Mouse (Mus musculus): ENCODE results near the gene Ypel4. TPM values are rescaled to one million over a fixed set of nuclear protein-coding genes. Genes with fewer than 3 reads are reported as not detected.
A peak's percentile ranks its signal among the peaks of the same experiment; 100 is the strongest.

Ypel4 gene
- total and polyA plus RNA-seq, 3 experiments = 0.44 to 1.7 (median 0.45) TPM

DNA sequence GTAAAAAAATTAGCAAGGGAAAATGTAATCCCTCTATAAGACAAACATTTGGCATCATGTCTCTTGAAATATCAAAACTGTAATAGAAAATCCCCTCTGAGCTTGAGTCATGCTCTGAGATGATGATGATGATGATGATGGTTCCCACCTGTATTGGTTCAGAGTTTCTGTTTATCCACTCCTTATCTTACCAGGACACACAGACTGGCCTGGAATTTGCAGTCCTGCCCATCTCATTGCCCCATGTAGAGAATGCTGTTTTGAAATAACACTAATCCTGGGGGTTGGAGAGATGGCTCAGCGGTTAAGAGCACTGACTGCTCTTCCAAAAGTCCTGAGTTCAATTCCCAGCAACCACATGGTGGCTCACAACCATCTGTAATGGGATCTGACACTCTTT is 1.5 kb upstream of the Ypel4 start:
- H3K79me2 ChIP-seq (replicated peaks; ENCODE audit: control insufficient read depth, insufficient read depth, low read length) = no peaks in the 10 kb centered on the region
- 70% methylated on average over 1 of the region's 1 CpGs for WGBS
- no peaks in the 10 kb centered on the region for H3K36me3 ChIP-seq (ENCODE audit: control insufficient read depth, insufficient read depth, low read length)
- no peak for DNase-seq
- no peak overlapping the region for H3K9ac ChIP-seq (ENCODE audit: low read depth, low read length)
- intact Hi-C loops (cut with DNase I) = no loop called here
- H3K27me3 ChIP-seq (ENCODE audit: control insufficient read depth, insufficient read depth, low read length) = peaks cover 5% of the 10 kb centered on the region
- H3K4me3 ChIP-seq = no peak overlapping the region
- TF ChIP-seq POLR2A (IDR thresholded peaks at IDR 0.05; ENCODE audit: insufficient read depth, low read depth, low read length) (no peak), EP300 (IDR thresholded peaks at IDR 0.05; ENCODE audit: insufficient read depth, low read depth, low read length) (no peak), CTCF (IDR thresholded peaks at IDR 0.05) (no peak)
- no peaks in the 10 kb centered on the region for H3K4me1 ChIP-seq (ENCODE audit: control insufficient read depth, insufficient read depth, low read length)
- no peak overlapping the region for H3K27ac ChIP-seq

DNA sequence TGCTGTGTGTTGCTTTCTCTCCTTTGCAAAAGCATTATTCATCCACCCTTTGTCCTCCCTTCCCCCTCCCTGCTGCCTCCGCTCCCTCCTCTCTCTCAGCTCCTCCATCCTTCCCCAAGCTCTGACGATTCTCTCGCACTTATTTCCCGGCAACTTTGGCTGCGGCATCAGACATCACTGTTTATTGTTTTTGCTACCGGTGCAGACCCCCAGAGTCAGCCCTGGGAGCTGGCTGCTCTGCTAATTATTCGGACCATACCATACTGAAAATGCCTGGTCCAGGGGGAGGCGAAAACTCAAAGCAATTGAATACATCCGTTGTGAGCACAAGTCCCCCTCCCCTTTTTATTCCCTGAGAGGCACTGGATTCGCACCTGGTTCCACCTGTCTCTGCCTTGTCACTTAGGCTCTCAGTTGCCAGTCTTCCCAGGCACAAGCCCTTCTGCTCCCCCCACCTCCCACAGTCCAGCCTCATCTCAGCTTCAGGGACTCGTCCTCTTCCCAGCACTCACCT is 550 bp downstream of the Ypel4 start:
- Histone ChIP-seq H3K4me3 (no peak overlapping the region), H3K27ac (no peak overlapping the region), H3K36me3 (ENCODE audit: control insufficient read depth, insufficient read depth, low read length) (no peaks in the 10 kb centered on the region), H3K4me1 (ENCODE audit: control insufficient read depth, insufficient read depth, low read length) (no peaks in the 10 kb centered on the region), H3K9ac (ENCODE audit: low read depth, low read length) (0 out of 2 replicates have a peak overlapping the region, but pooled peaks have one; percentile 12), H3K79me2 (replicated peaks; ENCODE audit: control insufficient read depth, insufficient read depth, low read length) (no peaks in the 10 kb centered on the region), H3K27me3 (ENCODE audit: control insufficient read depth, insufficient read depth, low read length) (peaks cover 5% of the 10 kb centered on the region)
- WGBS = under 1% methylated on average over 11 of the region's 11 CpGs
- no peak for DNase-seq
- intact Hi-C loops (cut with DNase I) = no loop called here
- TF ChIP-seq CTCF (IDR thresholded peaks at IDR 0.05) (no peak), EP300 (IDR thresholded peaks at IDR 0.05; ENCODE audit: insufficient read depth, low read depth, low read length) (no peak), POLR2A (IDR thresholded peaks at IDR 0.05; ENCODE audit: insufficient read depth, low read depth, low read length) (no peak)

- intact Hi-C loops (cut with DNase I) = no loop called here
- WGBS = 4% methylated on average over 2 of the region's 2 CpGs
Measured at GRCm38 (mm10) chr2:84734919-84735318, 1.1 kb downstream of the Ypel4 start.

DNA sequence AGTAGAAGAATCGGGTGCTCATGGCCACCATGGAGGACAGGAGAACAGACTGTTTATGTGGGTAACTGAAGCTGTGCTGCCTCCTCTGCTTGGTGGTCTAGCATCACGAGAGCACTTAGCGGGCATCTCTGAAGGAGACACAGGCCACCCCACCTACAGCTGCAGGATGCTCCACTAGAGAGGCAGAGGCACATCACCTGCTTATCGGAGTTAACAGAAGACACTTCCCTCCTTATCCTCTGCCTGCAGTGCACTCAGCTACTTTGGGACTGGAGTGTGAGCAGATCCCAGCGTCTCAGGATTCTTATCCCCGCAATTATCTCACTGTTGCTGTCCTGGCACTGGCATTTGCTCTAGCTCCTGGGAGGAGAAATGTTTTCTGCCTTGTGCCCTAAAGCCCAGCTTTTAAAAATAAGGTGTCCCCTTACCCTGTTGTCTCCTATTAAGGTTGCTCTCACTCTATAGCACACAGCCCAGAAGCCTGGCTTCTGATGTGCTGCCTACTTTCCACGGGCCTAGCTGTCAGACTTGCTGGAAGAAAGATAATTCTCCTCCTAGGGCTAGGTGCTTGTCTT is 1.6 kb downstream of the Ypel4 start:
- WGBS = 12% methylated on average over 7 of the region's 7 CpGs
- Histone ChIP-seq H3K9ac (ENCODE audit: low read depth, low read length) (no peak overlapping the region), H3K27ac (no peak overlapping the region), H3K79me2 (replicated peaks; ENCODE audit: control insufficient read depth, insufficient read depth, low read length) (no peaks in the 10 kb centered on the region), H3K4me3 (no peak overlapping the region), H3K36me3 (ENCODE audit: control insufficient read depth, insufficient read depth, low read length) (no peaks in the 10 kb centered on the region), H3K27me3 (ENCODE audit: control insufficient read depth, insufficient read depth, low read length) (peaks cover 5% of the 10 kb centered on the region), H3K4me1 (ENCODE audit: control insufficient read depth, insufficient read depth, low read length) (no peaks in the 10 kb centered on the region)
- no peak for TF ChIP-seq POLR2A (IDR thresholded peaks at IDR 0.05; ENCODE audit: insufficient read depth, low read depth, low read length)
- no peak for TF ChIP-seq CTCF (IDR thresholded peaks at IDR 0.05)
- TF ChIP-seq EP300 (IDR thresholded peaks at IDR 0.05; ENCODE audit: insufficient read depth, low read depth, low read length) = no peak
- intact Hi-C loops (cut with DNase I) = no loop called here
- DNase-seq = no peak

More at GRCm38 (mm10) chr2:84734919-84735318, 1.1 kb downstream of the Ypel4 start:
- DNase-seq = no peak
- no peaks in the 10 kb centered on the region for H3K36me3 ChIP-seq (ENCODE audit: control insufficient read depth, insufficient read depth, low read length)
- H3K27ac ChIP-seq = no peak overlapping the region
- peaks cover 5% of the 10 kb centered on the region for H3K27me3 ChIP-seq (ENCODE audit: control insufficient read depth, insufficient read depth, low read length)
- H3K9ac ChIP-seq (ENCODE audit: low read depth, low read length) = no peak overlapping the region
- TF ChIP-seq CTCF (IDR thresholded peaks at IDR 0.05) (no peak), POLR2A (IDR thresholded peaks at IDR 0.05; ENCODE audit: insufficient read depth, low read depth, low read length) (no peak), EP300 (IDR thresholded peaks at IDR 0.05; ENCODE audit: insufficient read depth, low read depth, low read length) (no peak)
- H3K79me2 ChIP-seq (replicated peaks; ENCODE audit: control insufficient read depth, insufficient read depth, low read length) = no peaks in the 10 kb centered on the region
- H3K4me3 ChIP-seq = no peak overlapping the region
- H3K4me1 ChIP-seq (ENCODE audit: control insufficient read depth, insufficient read depth, low read length) = no peaks in the 10 kb centered on the region

- Histone ChIP-seq H3K36me3 (ENCODE audit: control insufficient read depth, insufficient read depth, low read length) (no peaks in the 10 kb centered on the region), H3K4me3 (no peak overlapping the region), H3K4me1 (ENCODE audit: control insufficient read depth, insufficient read depth, low read length) (no peaks in the 10 kb centered on the region), H3K27ac (no peak overlapping the region), H3K79me2 (replicated peaks; ENCODE audit: control insufficient read depth, insufficient read depth, low read length) (no peaks in the 10 kb centered on the region), H3K27me3 (ENCODE audit: control insufficient read depth, insufficient read depth, low read length) (peaks cover 5% of the 10 kb centered on the region), H3K9ac (ENCODE audit: low read depth, low read length) (no peak overlapping the region)
- no peak for DNase-seq
- WGBS = 13% methylated on average over 27 of the region's 27 CpGs
- intact Hi-C loops (cut with DNase I) = no loop called here
- no peak for TF ChIP-seq CTCF (IDR thresholded peaks at IDR 0.05)
- TF ChIP-seq POLR2A (IDR thresholded peaks at IDR 0.05; ENCODE audit: insufficient read depth, low read depth, low read length) = no peak
- TF ChIP-seq EP300 (IDR thresholded peaks at IDR 0.05; ENCODE audit: insufficient read depth, low read depth, low read length) = no peak
Measured at GRCm38 (mm10) chr2:84736312-84737161, 2.7 kb downstream of the Ypel4 start.
